ENCODE assay signal across 17 mouse cellular contexts in genomic region chr8:92063333-92063732, GRCm38 (mm10).
DNase-seq lines count a peak whose midpoint lies in the region; ATAC-seq and TF ChIP-seq lines count a peak whose summit lies in the region.
"Had no signal": no experiment of that assay in that cellular context is flagged by ENCODE, and none has a peak within 500 bp of the region (broad histone marks: within the 10 kb centered on the region; RNA-seq: fewer than 3 reads in every experiment).

No protein-coding gene starts in this region.

- no peaks in the 10 kb centered on the region for H3K79me2 ChIP-seq in heart, adult 2 months (replicated peaks; ENCODE audit: control insufficient read depth, insufficient read depth, low read length)

- no peaks in the 10 kb centered on the region for H3K4me1 ChIP-seq in heart, adult 2 months (ENCODE audit: control insufficient read depth, insufficient read depth, low read length)
- H3K4me1 ChIP-seq in lung, adult 2 months (ENCODE audit: control insufficient read depth, insufficient read depth, low read length) = no peaks in the 10 kb centered on the region
- H3K4me1 ChIP-seq in ES-Bruce4 (ENCODE audit: control insufficient read depth, insufficient read depth, low read length) = no peaks in the 10 kb centered on the region
- peaks cover 3% of the 10 kb centered on the region; the same call in 1 of the 2 replicates for H3K4me1 ChIP-seq in heart, embryonic 11.5 days (ENCODE audit: control insufficient read depth, insufficient read depth, low read length)

- H3K27me3 ChIP-seq in heart, adult 2 months (ENCODE audit: control insufficient read depth, insufficient read depth, low read length) = no peaks in the 10 kb centered on the region
- H3K27me3 ChIP-seq in ES-Bruce4 (ENCODE audit: control insufficient read depth, insufficient read depth, low read length, poor library complexity, severe bottlenecking) = no peaks in the 10 kb centered on the region
- H3K27me3 ChIP-seq in heart, embryonic 11.5 days (ENCODE audit: control insufficient read depth, insufficient read depth, low read length) = peaks cover 21% of the 10 kb centered on the region
- H3K27me3 ChIP-seq: lung, embryonic 15.5 days had no signal

- ATAC-seq in heart, embryonic 11.5 days (replicated peaks; ENCODE audit: insufficient number of reproducible peaks, low FRiP score, low TSS enrichment) = no peak

- intact Hi-C loops in heart, adult 2 months (cut with DNase I) = no loop called here
- intact Hi-C loops in heart, postnatal 25 days (cut with DNase I) = no loop called here

- no peak overlapping the region for H3K4me3 ChIP-seq in heart, adult 2 months
- H3K4me3 ChIP-seq in lung, adult 2 months (replicated peaks; ENCODE audit: extremely low read depth, low read depth, low read length) = no peak overlapping the region
- H3K4me3 ChIP-seq in ES-Bruce4 (ENCODE audit: low read depth, low read length) = no peak overlapping the region
- H3K4me3 ChIP-seq in heart, embryonic 11.5 days (ENCODE audit: low read depth, low read length) = no peak overlapping the region
- H3K4me3 ChIP-seq: embryonic facial prominence, embryonic 10.5 days; limb, embryonic 10.5 days; lung, embryonic 15.5 days had no signal

- DNase-seq in heart, adult 2 months = no peak
- DNase-seq in heart, postnatal 25 days (ENCODE audit: low spot score) = no peak
- no peak for DNase-seq in lung, adult 2 months
- DNase-seq in lung, postnatal 10 days = no peak
- peak; percentile 1 for DNase-seq in c-Kit-positive CD71-positive TER-119-negative erythroid progenitor cells, embryonic 14.5 days (ENCODE audit: low read depth)
- DNase-seq in urinary bladder, adult 18-20 months (ENCODE audit: low spot score in 2 of 2) = no peak
- DNase-seq: B cell, adult 2 months; heart, adult 11 months; heart, postnatal 14 days; kidney, postnatal 14 days had no signal

- no peak for TF ChIP-seq POLR2A in heart, adult 2 months (IDR thresholded peaks at IDR 0.05; ENCODE audit: insufficient read depth, low read depth, low read length)
- TF ChIP-seq POLR2A in lung, adult 2 months (IDR thresholded peaks at IDR 0.05; ENCODE audit: borderline replicate concordance, extremely low read depth, low read depth, low read length) = no peak
- TF ChIP-seq POLR2A in ES-Bruce4 (IDR thresholded peaks at IDR 0.05; ENCODE audit: insufficient read depth, low read length) = no peak

- TF ChIP-seq EP300 in heart, adult 2 months (IDR thresholded peaks at IDR 0.05; ENCODE audit: insufficient read depth, low read depth, low read length) = no peak
- no peak for TF ChIP-seq EP300 in ES-Bruce4 (IDR thresholded peaks at IDR 0.05; ENCODE audit: insufficient read depth, low read depth, low read length)

- TF ChIP-seq CTCF in heart, adult 2 months (IDR thresholded peaks at IDR 0.05) = peak; percentile 53
- TF ChIP-seq CTCF in lung, adult 2 months (IDR thresholded peaks at IDR 0.05; ENCODE audit: insufficient read depth, low read length) = peak; percentile 21; the same call in 1 of the 2 replicates
- peak; percentile 81 for TF ChIP-seq CTCF in ES-Bruce4 (IDR thresholded peaks at IDR 0.05; ENCODE audit: low read depth, low read length)

- no peaks in the 10 kb centered on the region for H3K9me3 ChIP-seq in ES-Bruce4 (replicated peaks; ENCODE audit: control insufficient read depth, insufficient read depth, low read length, poor library complexity, severe bottlenecking)
- H3K9me3 ChIP-seq in heart, embryonic 11.5 days (replicated peaks; ENCODE audit: control insufficient read depth, low read length) = no peaks in the 10 kb centered on the region
- H3K9me3 ChIP-seq: embryonic facial prominence, embryonic 10.5 days; limb, embryonic 10.5 days; lung, embryonic 15.5 days had no signal

- no peak overlapping the region for H3K27ac ChIP-seq in heart, adult 2 months
- no peak overlapping the region for H3K27ac ChIP-seq in ES-Bruce4 (ENCODE audit: insufficient read depth, low read length)
- H3K27ac ChIP-seq in heart, embryonic 11.5 days (ENCODE audit: low read depth, low read length) = no peak overlapping the region
- H3K27ac ChIP-seq: embryonic facial prominence, embryonic 10.5 days; limb, embryonic 10.5 days; lung, embryonic 15.5 days had no signal

- 70% methylated on average over 4 of the region's 4 CpGs for WGBS in heart, adult 2 months
- WGBS in lung, adult 2 months = 67% methylated on average over 4 of the region's 4 CpGs
- 67% methylated on average over 4 of the region's 4 CpGs for WGBS in heart, embryonic 11.5 days (ENCODE audit: insufficient replicate concordance)

- H3K36me3 ChIP-seq in heart, adult 2 months (ENCODE audit: control insufficient read depth, insufficient read depth, low read length) = no peaks in the 10 kb centered on the region
- H3K36me3 ChIP-seq in ES-Bruce4 (ENCODE audit: control insufficient read depth, insufficient read depth, low read length, poor library complexity, severe bottlenecking) = no peaks in the 10 kb centered on the region
- H3K36me3 ChIP-seq in heart, embryonic 11.5 days (ENCODE audit: control insufficient read depth, insufficient read depth, low read length) = no peaks in the 10 kb centered on the region
- H3K36me3 ChIP-seq: embryonic facial prominence, embryonic 10.5 days; G1E; limb, embryonic 10.5 days; lung, embryonic 15.5 days had no signal

- no peak overlapping the region for H3K4me2 ChIP-seq in heart, embryonic 11.5 days
- H3K4me2 ChIP-seq: lung, embryonic 15.5 days; midbrain, embryonic 11.5 days had no signal

- H3K9ac ChIP-seq in heart, adult 2 months (ENCODE audit: low read depth, low read length) = no peak overlapping the region
- no peak overlapping the region for H3K9ac ChIP-seq in ES-Bruce4 (ENCODE audit: low read depth, poor library complexity, severe bottlenecking)
- H3K9ac ChIP-seq in heart, embryonic 11.5 days (ENCODE audit: low read depth, low read length) = no peak overlapping the region
- H3K9ac ChIP-seq: lung, embryonic 15.5 days had no signal

Comparison
In these comparisons a context has a peak if more than half of its experiments do, and no peak if none do; other contexts are left out.
1. CTCF ChIP-seq: peak in every context shown above with its lines; median percentile 81 in ES-Bruce4; 53 in heart, adult 2 months; 21 in lung, adult 2 months.